Mouse (Mus musculus) liver, embryonic 14.5 days (tissue): ENCODE measurements around the gene Nup155. TPM values are rescaled to one million over a fixed set of nuclear protein-coding genes. Genes with fewer than 3 reads are reported as not detected.
"Not testable (repeated sequence)": the region's sequence is repeated elsewhere in the genome, so short reads cannot be mapped to it uniquely, and the experiment has no call there.

Experiments
- ATAC-seq: fragments of 200-750 bp; cut with Nextera tagmentation; 2 replicates; pipeline ENCODE4 v1.8.0; 2017; ENCODE audit warnings: moderate number of reproducible peaks, mild to moderate bottlenecking, moderate library complexity; ENCODE audit not compliant: insufficient read depth
- DNase-seq, 3 experiments: peaks; one replicate each; pipeline ENCODE4 v3.0.0-alpha.2; 2012 to 2013; ENCODE audit warnings: low read depth in 3 of 3, low spot score in 3 of 3
- H3K27ac ChIP-seq: fragments of 300-500 bp; sonication (generic); 2 replicates; pipeline ENCODE4 v1.5.1; 2014; ENCODE audit warnings: moderate library complexity, mild to moderate bottlenecking, control low read depth, inconsistent platforms
- H3K27me3 ChIP-seq: fragments of 300-500 bp; sonication (generic); 2 replicates; pipeline ENCODE4 v1.6.1; 2014; ENCODE audit warnings: mild to moderate bottlenecking, low read length, moderate library complexity; ENCODE audit not compliant: control insufficient read depth, insufficient read depth
- H3K36me3 ChIP-seq: fragments of 300-500 bp; sonication (generic); replicated peaks from 2 replicates; pipeline ENCODE4 v1.6.1; 2014; ENCODE audit warnings: low read depth; ENCODE audit not compliant: control insufficient read depth, insufficient read depth
- H3K4me1 ChIP-seq, 2 experiments: fragments of 200-500 bp in 1 of 2; fragments of 300-500 bp in 1 of 2; sonication (generic) in 1 of 2; replicated peaks; 2 replicates each; pipeline ENCODE4 v1.6.1; 2012 to 2014; ENCODE audit warnings: antibody characterized with exemption in 1 of 2, inconsistent platforms in 1 of 2, low read length in 1 of 2; ENCODE audit not compliant: control insufficient read depth in 2 of 2, insufficient read depth in 2 of 2
- H3K4me2 ChIP-seq: fragments of 300-500 bp; sonication (generic); 2 replicates; pipeline ENCODE4 v1.6.1; 2014; ENCODE audit warnings: low read depth, mild to moderate bottlenecking, control low read depth, moderate library complexity
- H3K4me3 ChIP-seq, 2 experiments: fragments of 200-500 bp in 1 of 2; fragments of 300-500 bp in 1 of 2; sonication (generic) in 1 of 2; 2 replicates each; pipeline ENCODE4 v1.5.1; 2012 to 2014; ENCODE audit warnings: low read depth in 2 of 2, low read length in 2 of 2, mild to moderate bottlenecking in 2 of 2, control low read depth in 1 of 2, inconsistent platforms in 1 of 2, moderate library complexity in 1 of 2; ENCODE audit not compliant: insufficient read depth in 1 of 2
- H3K9ac ChIP-seq: fragments of 300-500 bp; sonication (generic); replicated peaks from 2 replicates; pipeline ENCODE4 v1.6.1; 2014; ENCODE audit warnings: mild to moderate bottlenecking, control low read depth, moderate library complexity
- H3K9me3 ChIP-seq: fragments of 300-500 bp; sonication (generic); 2 replicates; pipeline ENCODE4 v1.6.1; 2016; ENCODE audit warnings: low read length, mixed read lengths; ENCODE audit not compliant: control insufficient read depth
- CTCF ChIP-seq: IDR thresholded peaks from 2 replicates; pipeline ENCODE4 v1.5.1; 2016; ENCODE audit warnings: antibody characterized with exemption, low read depth, control low read depth
- EP300 ChIP-seq: IDR thresholded peaks from 2 replicates; pipeline ENCODE4 v1.6.1; 2016; ENCODE audit warnings: antibody characterized with exemption, low read depth
- WGBS: fragments of 180-500 bp; shearing (Covaris S2); extraction: QIAGEN DNeasy Blood & Tissue Kit; methylation state at CpG from one replicate; pipeline ENCODE4 v1.1.7; 2014; ENCODE audit not compliant: insufficient replicate concordance; 5-methylcytosine and 5-hydroxymethylcytosine counted together
- polyA plus RNA-seq, 2 experiments: library from polyadenylated mRNA; depleted of rRNA in 1 of 2; stranded (reverse) in 1 of 2; unstranded in 1 of 2; fragments of >200 nt; fragmentation: Nextera tagmentation in 1 of 2; extraction: Ambion mirVana in 1 of 2; gene quantifications; 2 replicates each; pipeline versions ENCODE4 v1.2.1 to v1.2.3; 2012 to 2014

Nup155 gene
- polyA plus RNA-seq (2012; rRNA removed) (9.5 and 11.3 TPM in 2 replicates), polyA plus RNA-seq (2014; fragmentation: Nextera tagmentation; extraction: Ambion mirVana) (11.7 and 11.9 TPM in 2 replicates)

- Histone ChIP-seq H3K4me2 (peak within 1 kb of the TSS; percentile 88), H3K9ac (peak within 1 kb of the TSS; percentile 90), H3K4me1 (peaks cover 7 to 8% of the 10 kb centered on the region in 2 experiments), H3K27me3 (no peaks in the 10 kb centered on the region), H3K36me3 (peaks cover 19% of the 10 kb centered on the region), H3K9me3 (no peaks in the 10 kb centered on the region), H3K27ac (peak within 1 kb of the TSS; percentile 71), H3K4me3 (peak within 1 kb of the TSS; percentile 94)
- under 1% methylated on average over 54 of the region's 54 CpGs for WGBS
- ATAC-seq (peak; percentile 93), DNase-seq (peak; percentile 86 to 87 (median 86))
- no peak for TF ChIP-seq EP300
- TF ChIP-seq CTCF = peak; percentile 30; the same call in 1 of the 2 replicates
Observed at GRCm38 (mm10) chr15:8108966-8109743, at the start of gene Nup155. Nup155 (plus strand) TSS chr15:8109273.

DNA sequence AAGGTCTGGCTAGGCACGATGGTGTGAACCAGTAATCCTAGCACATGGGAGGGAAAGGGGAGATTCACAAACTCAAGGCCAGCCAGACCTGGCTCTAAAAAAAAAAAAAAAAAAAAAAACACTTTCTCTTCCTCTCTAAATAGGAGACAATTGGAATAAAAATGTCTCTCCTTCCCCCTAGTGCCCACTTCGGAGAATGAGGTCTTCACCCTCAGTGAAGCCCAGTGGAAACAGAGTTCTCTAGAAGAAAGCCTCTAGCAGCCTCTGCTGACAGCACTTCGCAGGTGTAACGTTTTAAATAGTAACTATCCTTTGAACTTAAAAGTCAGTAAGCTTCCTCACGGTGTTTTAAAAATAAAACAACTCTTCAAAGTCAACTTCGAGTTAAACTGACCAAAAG is 43.9 kb upstream of the Nup155 start:
- ATAC-seq (no peak), DNase-seq (no peak)
- 68% methylated on average over 6 of the region's 6 CpGs for WGBS
- no peak for TF ChIP-seq CTCF
- TF ChIP-seq EP300 = no peak
- Histone ChIP-seq H3K27ac (no peak overlapping the region), H3K27me3 (no peaks in the 10 kb centered on the region), H3K9ac (no peak overlapping the region), H3K9me3 (no peaks in the 10 kb centered on the region), H3K4me1 (no peaks in the 10 kb centered on the region), H3K36me3 (no peaks in the 10 kb centered on the region; the same call in 1 of the 2 replicates), H3K4me2 (no peak overlapping the region), H3K4me3 (no peak overlapping the region)

GRCm38 (mm10) chr15:8073159-8073558 is 35.9 kb upstream of the Nup155 start:
- H3K9me3 ChIP-seq, H3K4me1 ChIP-seq, ATAC-seq, H3K27ac ChIP-seq, DNase-seq, H3K9ac ChIP-seq, H3K36me3 ChIP-seq, H3K4me3 ChIP-seq, H3K4me2 ChIP-seq, H3K27me3 ChIP-seq: not testable (repeated sequence)
- 67% methylated on average over 3 of the region's 3 CpGs for WGBS

- Histone ChIP-seq H3K9ac (no peak overlapping the region), H3K27me3 (no peaks in the 10 kb centered on the region), H3K4me3 (no peak overlapping the region), H3K27ac (no peak overlapping the region), H3K9me3 (no peaks in the 10 kb centered on the region), H3K36me3 (peaks cover 3% of the 10 kb centered on the region), H3K4me1 (no peaks in the 10 kb centered on the region), H3K4me2 (no peak overlapping the region)
- WGBS = 81% methylated on average over 8 of the region's 8 CpGs
- DNase-seq (no peak), ATAC-seq (no peak)
- TF ChIP-seq EP300 = no peak
- no peak for TF ChIP-seq CTCF
Observed at GRCm38 (mm10) chr15:8082139-8082538, 26.9 kb upstream of the Nup155 start.

DNA sequence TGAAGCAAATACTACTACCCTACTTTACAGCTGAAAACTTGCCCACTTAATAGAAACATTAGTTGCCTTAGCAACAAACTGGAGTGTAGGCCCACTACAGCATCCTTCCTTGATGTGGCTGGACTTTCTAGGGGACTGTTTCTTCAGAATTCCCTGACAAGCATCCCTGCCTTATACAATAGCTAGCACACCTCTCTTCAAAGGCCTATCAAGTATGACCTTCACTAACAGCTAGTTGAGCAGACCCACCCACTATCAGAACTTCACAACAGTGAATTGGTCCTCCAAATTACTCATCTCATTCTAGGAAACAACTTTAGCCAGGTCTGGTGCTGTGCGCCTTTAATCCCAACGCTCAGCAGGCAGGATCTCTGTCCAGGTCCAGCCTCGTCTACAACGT is 21.8 kb upstream of the Nup155 start:
- H3K4me2 ChIP-seq = no peak overlapping the region
- no peaks in the 10 kb centered on the region for H3K27me3 ChIP-seq
- no peak overlapping the region for H3K27ac ChIP-seq
- H3K4me1 ChIP-seq = no peaks in the 10 kb centered on the region
- H3K9ac ChIP-seq = no peak overlapping the region
- H3K4me3 ChIP-seq = no peak overlapping the region
- DNase-seq = no peak
- ATAC-seq = no peak
- 80% methylated on average over 4 of the region's 4 CpGs for WGBS
- no peak for TF ChIP-seq CTCF
- TF ChIP-seq EP300 = no peak
- no peaks in the 10 kb centered on the region for H3K9me3 ChIP-seq
- H3K36me3 ChIP-seq = peaks cover 7% of the 10 kb centered on the region; the same call in 1 of the 2 replicates
